Mouse (Mus musculus): ENCODE data around the gene Cobll1.

- TF ChIP-seq CTCF (IDR thresholded peaks at IDR 0.05; ENCODE audit: low read depth, low read length) (no peak), POLR2A (IDR thresholded peaks at IDR 0.05; ENCODE audit: extremely low read depth, insufficient read depth, low read length) (no peak)
Observed at GRCm38 (mm10) chr2:65120112-65120511, 119.1 kb downstream of the Cobll1 start.

Measured in liver, adult 2 months (tissue).